ENCODE assay signal across 17 mouse cellular contexts in the genomic region with DNA sequence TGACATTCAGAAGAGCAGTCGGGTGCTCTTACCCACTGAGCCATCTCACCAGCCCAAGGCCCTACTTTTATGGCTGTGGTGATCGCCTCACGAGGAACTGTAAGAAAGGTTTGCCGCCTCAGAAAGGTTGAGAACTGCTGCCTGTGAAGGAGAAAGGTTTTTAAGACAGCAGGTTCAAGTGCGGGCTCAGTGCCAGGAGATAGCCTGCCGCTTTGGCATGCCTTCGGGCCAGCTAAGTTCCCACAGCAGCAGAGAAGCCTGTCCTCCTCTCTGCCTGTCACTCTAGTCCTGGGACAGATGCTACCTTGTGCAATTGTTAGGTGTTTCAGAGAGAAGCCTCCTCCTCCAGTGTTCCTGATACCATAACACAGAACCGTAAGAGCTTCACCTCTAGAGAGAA. TPM values are rescaled to one million over a fixed set of nuclear protein-coding genes. Genes with fewer than 3 reads are reported as not detected.
DNase-seq lines count a peak whose midpoint lies in the region.
"Had no signal": no experiment of that assay in that cellular context is flagged by ENCODE, and none has a peak within 500 bp of the region (broad histone marks: within the 10 kb centered on the region; RNA-seq: fewer than 3 reads in every experiment).

No protein-coding gene starts in this region.

- peak; percentile 7 for DNase-seq in adrenal gland, postnatal 25 days
- no peak for DNase-seq in adrenal gland, adult 18-20 months (ENCODE audit: low spot score in 2 of 2)
- DNase-seq in heart, adult 11 months, result peak; percentile 68
- no peak for DNase-seq in heart, adult 18-20 months
- peak; percentile 51 to 57 for DNase-seq in kidney, postnatal 25 days
- no peak for DNase-seq in kidney, adult 11 months
- DNase-seq: gastrocnemius, postnatal 25 days; kidney, postnatal 10 days; liver, embryonic 13.5 days; lung, adult 2 months; lung, postnatal 14 days; thymus, adult 2 months; thymus, postnatal 4 days had no signal

- peaks cover 4% of the 10 kb centered on the region; the same call in 1 of the 2 replicates for H3K4me1 ChIP-seq in brown adipose tissue, adult 24 weeks (ENCODE audit: control insufficient read depth, insufficient read depth, insufficient read length, low read length)

- peak overlapping the region; percentile 80 for H3K27ac ChIP-seq in brown adipose tissue, adult 24 weeks (replicated peaks; ENCODE audit: low read depth, low read length)
- H3K27ac ChIP-seq: hindbrain, embryonic 12.5 days; liver, embryonic 13.5 days; stomach, embryonic 15.5 days had no signal

- H3K4me3 ChIP-seq in brown adipose tissue, adult 24 weeks (ENCODE audit: insufficient read depth, low read depth, low read length), result no peak overlapping the region
- H3K4me3 ChIP-seq: hindbrain, embryonic 12.5 days; liver, embryonic 13.5 days; stomach, embryonic 15.5 days had no signal

RNA-seq across cellular contexts. Expression of gene Acat2, which starts 3.9 kb away (rescaled TPM):
- 122 and 138 TPM in 2 replicates for total RNA-seq in adrenal gland, postnatal 25 days (2021)
- total RNA-seq in adrenal gland, adult 18-20 months (2021), result 100 to 1,000 TPM in 1 of 2 experiments, 10 to 100 TPM in 1; 78.2 to 190 TPM
- total RNA-seq in heart, adult 18-20 months (2021), result 10 to 100 TPM in 1 of 2 experiments, 1 to 10 TPM in 1; 6.1 to 13.0 TPM
- polyA plus RNA-seq in brown adipose tissue, adult 24 weeks (2012; ENCODE audit: insufficient read depth, insufficient read length, missing spikeins), result 236 TPM in 2 replicates

RNA-seq across cellular contexts. Expression of gene Acat3, which starts 16.3 kb away (rescaled TPM):
- total RNA-seq in adrenal gland, postnatal 25 days (2021), result 2.0 and 3.1 TPM in 2 replicates
- total RNA-seq in adrenal gland, adult 18-20 months (2021), result 1 to 10 TPM in 1 of 2 experiments, under 1 TPM in 1; 0.86 to 1.4 TPM
- not detected for total RNA-seq in heart, adult 18-20 months (2021)
- polyA plus RNA-seq in brown adipose tissue, adult 24 weeks (2012; ENCODE audit: insufficient read depth, insufficient read length, missing spikeins), result 1.9 TPM in 1 of 2 replicates, not detected in the other
- total RNA-seq: gastrocnemius, postnatal 25 days; heart, postnatal 25 days had no signal

RNA-seq across cellular contexts. Expression of gene Wtap, which starts 37.3 kb away (rescaled TPM):
- total RNA-seq in adrenal gland, postnatal 25 days (2021), result 60.2 and 67.5 TPM in 2 replicates
- total RNA-seq in adrenal gland, adult 18-20 months (2021), result 10 to 100 TPM; 55.4 to 55.6 TPM
- 10 to 100 TPM; 30.2 to 34.1 TPM for total RNA-seq in heart, adult 18-20 months (2021)
- polyA plus RNA-seq in brown adipose tissue, adult 24 weeks (2012; ENCODE audit: insufficient read depth, insufficient read length, missing spikeins), result 59.6 and 62.5 TPM in 2 replicates

RNA-seq across cellular contexts. Expression of gene Mrpl18, which starts 40.5 kb away (rescaled TPM):
- 63.0 and 72.7 TPM in 2 replicates for total RNA-seq in adrenal gland, postnatal 25 days (2021)
- total RNA-seq in adrenal gland, adult 18-20 months (2021), result 10 to 100 TPM; 69.9 to 72.7 TPM
- total RNA-seq in heart, adult 18-20 months (2021), result 100 to 1,000 TPM; 163 to 179 TPM
- polyA plus RNA-seq in brown adipose tissue, adult 24 weeks (2012; ENCODE audit: insufficient read depth, insufficient read length, missing spikeins), result 135 and 149 TPM in 2 replicates

RNA-seq across cellular contexts. Expression of gene Tcp1, which starts 41.2 kb away (rescaled TPM):
- 206 and 219 TPM in 2 replicates for total RNA-seq in adrenal gland, postnatal 25 days (2021)
- total RNA-seq in adrenal gland, adult 18-20 months (2021), result 100 to 1,000 TPM; 233 to 235 TPM
- total RNA-seq in heart, adult 18-20 months (2021), result 100 to 1,000 TPM; 191 to 206 TPM
- polyA plus RNA-seq in brown adipose tissue, adult 24 weeks (2012; ENCODE audit: insufficient read depth, insufficient read length, missing spikeins), result 154 and 194 TPM in 2 replicates

Comparison
In these comparisons a context has a peak if more than half of its experiments do, and no peak if none do; other contexts are left out.
1. DNase-seq: peak in adrenal gland, postnatal 25 days (single experiment), heart, adult 11 months (single experiment) and kidney, postnatal 25 days (2 of 2); none in adrenal gland, adult 18-20 months (0 of 2), heart, adult 18-20 months (0 of 2) and kidney, adult 11 months (single experiment).